Mouse (Mus musculus): ENCODE data around the gene Tmprss11c. TPM values are rescaled to one million over a fixed set of nuclear protein-coding genes. Genes with fewer than 3 reads are reported as not detected.

Tmprss11c gene
- polyA plus RNA-seq, 1 experiment: not detected

DNA sequence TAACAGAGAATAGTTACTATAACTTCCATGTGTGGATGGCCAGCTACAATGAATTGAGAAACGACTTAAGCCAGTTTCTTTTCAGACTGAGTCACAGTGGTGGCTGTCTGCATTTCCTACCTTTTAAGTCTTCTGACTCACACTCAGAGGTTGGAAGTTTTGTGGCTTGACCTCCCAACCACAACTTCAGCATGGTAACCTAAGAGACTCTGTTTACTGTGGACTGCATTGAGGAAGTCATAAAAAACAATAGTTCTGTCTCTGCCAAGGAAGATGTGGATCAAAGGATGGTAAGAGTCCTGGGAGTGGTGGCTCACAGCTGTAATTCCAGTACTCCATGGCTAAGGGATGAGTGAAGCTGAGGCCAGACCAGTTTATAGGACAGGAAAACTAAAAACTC, 44.2 kb downstream of the Tmprss11c start:
- peak in 1 of 3 experiments; percentile 21 for TF ChIP-seq MYOD1 (IDR thresholded peaks at IDR 0.05; ENCODE audit: control insufficient read depth in 1 of 3, insufficient read length in 2 of 3, low read depth in 2 of 3)
- TF ChIP-seq REST (IDR thresholded peaks at IDR 0.05; ENCODE audit: insufficient read depth, insufficient read length): no peak
- no peak for TF ChIP-seq POLR2A (IDR thresholded peaks at IDR 0.05; ENCODE audit: insufficient read length, low read depth)
- peak in 1 of 3 experiments; percentile 7 for TF ChIP-seq MYOG (IDR thresholded peaks at IDR 0.05; ENCODE audit: control insufficient read depth in 1 of 3, insufficient read depth in 1 of 3, insufficient read length in 2 of 3, low read depth in 2 of 3)
- peak overlapping the region; percentile 43 for H3K4me2 ChIP-seq (ENCODE audit: low read depth)

DNA sequence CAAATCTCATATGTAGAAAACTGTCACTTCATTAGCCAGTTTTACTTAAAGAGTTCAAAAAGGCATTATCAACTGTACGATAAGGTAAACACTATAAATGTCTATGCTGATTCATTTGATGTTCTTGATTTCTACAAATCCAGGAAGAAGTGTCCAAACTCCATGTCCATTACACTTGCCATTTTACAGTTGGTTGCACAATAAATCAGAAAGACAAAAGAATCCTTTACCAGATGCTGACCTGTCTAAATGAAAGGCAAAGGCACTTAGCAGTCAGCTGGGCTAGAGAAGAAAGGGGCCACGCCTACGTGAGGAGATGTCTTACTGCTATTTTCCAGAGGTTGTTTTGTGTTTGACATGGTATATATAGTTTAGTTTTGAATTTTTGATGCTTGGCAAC, 44.8 kb downstream of the Tmprss11c start:
- Histone ChIP-seq H3K4me2 (ENCODE audit: low read depth) (peak overlapping the region; percentile 39), H3K79me2 (ENCODE audit: control insufficient read depth, insufficient read depth) (no peaks in the 10 kb centered on the region), H3K27me3 (ENCODE audit: control insufficient read depth, insufficient read depth, insufficient read length) (no peaks in the 10 kb centered on the region), H3K36me3 (ENCODE audit: control insufficient read depth, insufficient read depth) (no peaks in the 10 kb centered on the region), H3ac (ENCODE audit: control insufficient read depth, insufficient read length) (no peak overlapping the region), H3K4me3 (no peak overlapping the region)
- TF ChIP-seq CEBPB (IDR thresholded peaks at IDR 0.05; ENCODE audit: insufficient read depth, poor library complexity, severe bottlenecking) (peak; percentile 77), SRF (IDR thresholded peaks at IDR 0.05; ENCODE audit: control insufficient read depth, insufficient read length, low read depth) (no peak), POLR2AphosphoS2 (IDR thresholded peaks at IDR 0.05; ENCODE audit: insufficient read length, low read depth) (no peak), MAX (IDR thresholded peaks at IDR 0.05; ENCODE audit: low read depth) (no peak)

More for the DNA sequence above, 44.2 kb downstream of the Tmprss11c start:
- Histone ChIP-seq H3K36me3 (ENCODE audit: control insufficient read depth, insufficient read depth) (no peaks in the 10 kb centered on the region), H3ac (ENCODE audit: control insufficient read depth, insufficient read length) (no peak overlapping the region), H3K79me2 (ENCODE audit: control insufficient read depth, insufficient read depth) (no peaks in the 10 kb centered on the region), H3K27me3 (ENCODE audit: control insufficient read depth, insufficient read depth, insufficient read length) (no peaks in the 10 kb centered on the region), H3K4me3 (no peak overlapping the region)

DNA sequence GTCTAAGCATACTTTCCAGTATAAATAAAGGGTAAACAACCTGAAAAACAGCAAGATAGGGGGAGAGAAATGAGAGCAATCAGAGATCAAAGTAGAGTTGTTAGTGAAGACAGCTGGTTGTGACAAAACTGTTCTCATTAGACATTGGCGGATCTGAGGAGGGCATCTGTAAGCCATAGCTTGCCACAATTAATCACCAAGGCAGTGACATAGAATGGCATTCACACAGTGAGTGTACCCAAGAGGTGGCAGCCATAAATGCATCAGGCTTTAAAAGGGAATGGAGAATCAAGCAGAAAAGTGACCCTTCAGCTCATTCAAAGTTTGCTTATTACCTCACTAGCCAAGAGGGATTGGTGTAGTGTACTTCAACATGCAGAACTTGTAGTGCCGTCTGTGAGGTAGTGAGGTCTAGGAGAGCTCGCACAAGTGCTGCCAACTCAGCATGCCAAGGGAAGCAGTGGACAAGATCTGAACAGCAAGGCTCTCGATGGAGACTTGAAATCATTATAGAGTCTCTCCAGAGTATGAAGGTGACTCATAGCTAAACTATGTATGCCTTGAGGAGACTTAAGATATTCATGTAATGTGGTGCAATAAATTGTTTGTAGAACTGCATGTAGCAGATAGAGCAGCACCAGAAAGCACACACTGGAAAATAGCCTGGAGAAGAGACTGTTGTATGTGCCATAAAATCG, 61.8 kb downstream of the Tmprss11c start:
- Histone ChIP-seq H3K79me2 (ENCODE audit: control insufficient read depth, insufficient read depth) (no peaks in the 10 kb centered on the region), H3ac (ENCODE audit: control insufficient read depth, insufficient read length) (no peak overlapping the region), H3K4me2 (ENCODE audit: low read depth) (peak overlapping the region; percentile 26), H3K4me3 (no peak overlapping the region), H3K27me3 (ENCODE audit: control insufficient read depth, insufficient read depth, insufficient read length) (no peaks in the 10 kb centered on the region), H3K36me3 (ENCODE audit: control insufficient read depth, insufficient read depth) (no peaks in the 10 kb centered on the region)
- TF ChIP-seq USF1 (IDR thresholded peaks at IDR 0.05; ENCODE audit: low read depth) (no peak), CEBPB (IDR thresholded peaks at IDR 0.05; ENCODE audit: insufficient read depth, poor library complexity, severe bottlenecking) (0 out of 2 replicates have a peak, but pooled peaks have one; percentile 9)

DNA sequence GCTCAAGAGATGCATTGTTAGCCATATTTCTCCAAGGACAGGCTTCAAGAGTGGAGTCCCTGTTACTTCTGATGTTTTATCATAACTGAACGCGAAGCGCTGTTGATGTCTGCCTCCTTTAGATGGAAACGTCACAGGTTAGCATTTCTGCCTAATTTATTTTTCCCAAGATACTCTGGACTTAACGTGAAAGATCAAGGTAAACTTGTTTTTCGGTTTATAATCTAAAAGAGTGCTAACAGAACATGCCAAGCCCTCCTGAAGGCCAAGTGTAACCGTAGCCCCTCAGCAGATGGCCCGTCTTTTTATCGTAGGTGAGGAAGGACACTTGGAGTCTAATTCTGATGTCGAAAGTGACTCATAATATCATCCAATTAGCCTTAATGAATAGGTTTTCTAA, 91.3 kb downstream of the Tmprss11c start, which contains the start of gene Gnrhr:
TSS of gene Gnrhr (minus strand) at position 101 of the 400 bp plus-strand sequence.
- no peak for TF ChIP-seq TCF12 (IDR thresholded peaks at IDR 0.05; ENCODE audit: insufficient read depth, poor library complexity, severe bottlenecking)
- TF ChIP-seq USF1 (IDR thresholded peaks at IDR 0.05; ENCODE audit: low read depth): no peak
- TF ChIP-seq SRF (IDR thresholded peaks at IDR 0.05; ENCODE audit: control insufficient read depth, insufficient read length, low read depth): no peak
- no peak for TF ChIP-seq MYOG (IDR thresholded peaks at IDR 0.05; ENCODE audit: control insufficient read depth in 1 of 3, insufficient read depth in 1 of 3, insufficient read length in 2 of 3, low read depth in 2 of 3)
- TF ChIP-seq E2F4 (IDR thresholded peaks at IDR 0.05; ENCODE audit: insufficient read depth): no peak
- TF ChIP-seq REST (IDR thresholded peaks at IDR 0.05; ENCODE audit: insufficient read depth, insufficient read length): no peak
- TF ChIP-seq POLR2A (IDR thresholded peaks at IDR 0.05; ENCODE audit: insufficient read length, low read depth): no peak
- TF ChIP-seq MYOD1 (IDR thresholded peaks at IDR 0.05; ENCODE audit: control insufficient read depth in 1 of 3, insufficient read length in 2 of 3, low read depth in 2 of 3): no peak
- no peak for TF ChIP-seq POLR2AphosphoS2 (IDR thresholded peaks at IDR 0.05; ENCODE audit: insufficient read length, low read depth)
- Histone ChIP-seq H3ac (ENCODE audit: control insufficient read depth, insufficient read length) (no peak within 1 kb of the TSS), H3K27me3 (ENCODE audit: control insufficient read depth, insufficient read depth, insufficient read length) (no peaks in the 10 kb centered on the region), H3K4me3 (no peak within 1 kb of the TSS), H3K4me2 (ENCODE audit: low read depth) (no peak within 1 kb of the TSS), H3K36me3 (ENCODE audit: control insufficient read depth, insufficient read depth) (no peaks in the 10 kb centered on the region), H3K79me2 (ENCODE audit: control insufficient read depth, insufficient read depth) (no peaks in the 10 kb centered on the region)

DNA sequence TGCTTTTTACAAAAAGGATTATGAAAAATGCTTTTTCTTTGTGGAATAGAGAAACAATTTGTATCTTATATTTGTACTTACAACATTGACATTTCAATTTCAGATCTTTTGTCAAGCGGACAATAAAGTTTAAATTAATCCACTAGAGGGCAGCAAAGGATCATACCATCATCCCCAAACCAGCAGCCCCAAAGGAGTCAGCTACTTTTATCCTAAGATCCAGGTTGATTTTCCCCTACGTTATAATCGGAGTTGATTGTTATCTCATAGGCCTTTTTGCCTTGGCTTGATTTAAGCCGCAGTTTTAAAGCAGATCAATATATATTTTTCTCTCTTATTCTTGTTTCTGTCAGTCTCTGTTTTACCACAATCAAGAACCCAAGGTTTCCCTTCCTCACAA, 97.8 kb downstream of the Tmprss11c start:
- H3K4me3 ChIP-seq: no peak overlapping the region
- no peak for TF ChIP-seq TCF12 (IDR thresholded peaks at IDR 0.05; ENCODE audit: insufficient read depth, poor library complexity, severe bottlenecking)
- no peak for TF ChIP-seq TCF3 (IDR thresholded peaks at IDR 0.05; ENCODE audit: insufficient read length, low read depth)
- TF ChIP-seq USF1 (IDR thresholded peaks at IDR 0.05; ENCODE audit: low read depth): no peak
- TF ChIP-seq POLR2A (IDR thresholded peaks at IDR 0.05; ENCODE audit: insufficient read length, low read depth): no peak
- TF ChIP-seq MYOG (IDR thresholded peaks at IDR 0.05; ENCODE audit: control insufficient read depth in 1 of 3, insufficient read depth in 1 of 3, insufficient read length in 2 of 3, low read depth in 2 of 3): no peak
- no peak for TF ChIP-seq MAX (IDR thresholded peaks at IDR 0.05; ENCODE audit: low read depth)
- no peak for TF ChIP-seq SRF (IDR thresholded peaks at IDR 0.05; ENCODE audit: control insufficient read depth, insufficient read length, low read depth)
- TF ChIP-seq POLR2AphosphoS2 (IDR thresholded peaks at IDR 0.05; ENCODE audit: insufficient read length, low read depth): no peak
- TF ChIP-seq REST (IDR thresholded peaks at IDR 0.05; ENCODE audit: insufficient read depth, insufficient read length): no peak
- TF ChIP-seq E2F4 (IDR thresholded peaks at IDR 0.05; ENCODE audit: insufficient read depth): no peak

More for the DNA sequence above, 97.8 kb downstream of the Tmprss11c start:
- Histone ChIP-seq H3K36me3 (ENCODE audit: control insufficient read depth, insufficient read depth) (no peaks in the 10 kb centered on the region), H3K79me2 (ENCODE audit: control insufficient read depth, insufficient read depth) (no peaks in the 10 kb centered on the region), H3K27me3 (ENCODE audit: control insufficient read depth, insufficient read depth, insufficient read length) (no peaks in the 10 kb centered on the region), H3K4me2 (ENCODE audit: low read depth) (no peak overlapping the region), H3ac (ENCODE audit: control insufficient read depth, insufficient read length) (no peak overlapping the region)
